Mouse (Mus musculus): Measurements from ENCODE around the gene Ccp110.

The Ccp110 gene

DNA sequence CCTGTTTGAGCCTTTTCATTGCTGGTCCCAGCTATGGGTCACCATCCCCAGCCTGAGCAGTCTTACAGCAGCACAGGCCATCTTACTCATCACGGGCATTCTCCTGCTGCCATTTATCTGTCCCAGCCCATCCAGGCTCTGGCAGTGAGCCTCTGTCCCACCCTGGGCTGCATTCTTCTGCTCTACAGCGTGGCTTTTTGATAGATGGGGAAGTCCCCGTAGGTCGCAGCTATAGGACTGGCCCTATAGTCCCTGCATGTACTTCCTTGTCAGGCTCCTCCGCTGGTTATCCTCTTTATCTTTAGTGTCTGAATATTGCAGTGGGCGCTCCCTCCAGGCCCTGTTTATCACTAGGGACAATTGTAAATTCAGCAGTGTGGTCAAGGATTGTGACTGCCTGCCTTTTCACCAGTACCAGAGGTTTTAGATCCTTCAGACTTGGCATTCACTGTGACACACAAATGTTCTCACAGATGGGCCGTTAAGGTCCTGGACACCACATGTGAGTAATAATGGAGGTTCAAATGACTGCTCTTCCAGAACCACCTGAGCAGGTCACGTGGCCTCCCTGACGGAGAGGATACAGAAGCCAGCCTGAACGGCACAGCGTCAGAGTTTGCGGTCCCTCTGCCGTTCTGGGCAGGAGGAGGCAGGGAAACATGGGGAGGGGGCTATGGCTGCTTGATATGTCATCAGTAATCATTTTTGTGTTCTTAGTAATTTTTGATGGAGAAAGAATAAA, 16.7 kb downstream of the Ccp110 start:
- DNase-seq (ENCODE audit: low read depth, low spot score), result no peak

- no peak for DNase-seq (ENCODE audit: low read depth, low spot score)
Measured at GRCm38 (mm10) chr7:118731781-118732180, 19.4 kb downstream of the Ccp110 start.

DNA sequence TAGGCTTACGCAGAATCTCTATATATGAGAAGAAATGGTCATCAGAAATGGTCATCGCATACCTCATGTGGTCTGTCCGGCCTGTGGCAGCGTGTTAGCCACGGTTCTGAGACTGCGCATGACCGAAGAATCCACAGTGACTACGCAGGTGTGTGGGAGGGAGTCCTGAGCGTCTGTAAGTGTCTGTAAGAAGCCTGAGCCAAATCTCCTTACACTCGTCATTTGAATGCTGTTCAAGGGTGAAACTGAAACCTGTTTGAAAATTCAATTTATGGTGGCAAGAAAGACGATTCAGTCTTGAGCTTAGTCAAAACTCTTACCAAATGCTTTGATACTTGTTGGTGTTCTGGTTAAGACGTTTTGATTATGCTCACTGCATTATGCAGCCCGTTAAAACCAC, 20.9 kb downstream of the Ccp110 start:
- DNase-seq (ENCODE audit: low read depth, low spot score), result no peak

DNA sequence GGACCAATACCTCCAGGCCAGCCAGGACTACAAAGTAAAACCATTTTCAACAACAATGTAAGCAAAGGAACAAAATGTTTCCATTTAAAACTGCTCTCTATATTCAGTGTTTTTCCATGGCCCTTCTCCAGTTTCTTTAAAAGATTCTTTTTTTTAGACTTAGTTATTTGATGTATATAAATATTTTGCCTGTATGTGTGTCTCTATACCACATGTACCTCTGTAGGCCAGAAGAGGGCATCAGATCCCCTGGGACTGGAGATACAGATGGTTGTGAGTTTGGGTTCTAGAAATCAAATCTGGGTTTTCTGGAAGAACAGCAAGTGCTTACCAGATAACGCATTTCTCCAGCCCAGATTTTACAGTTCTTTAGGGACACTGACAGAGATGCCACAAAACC, 26.4 kb downstream of the Ccp110 start:
- peak; percentile 18 for DNase-seq (ENCODE audit: low read depth, low spot score)

DNA sequence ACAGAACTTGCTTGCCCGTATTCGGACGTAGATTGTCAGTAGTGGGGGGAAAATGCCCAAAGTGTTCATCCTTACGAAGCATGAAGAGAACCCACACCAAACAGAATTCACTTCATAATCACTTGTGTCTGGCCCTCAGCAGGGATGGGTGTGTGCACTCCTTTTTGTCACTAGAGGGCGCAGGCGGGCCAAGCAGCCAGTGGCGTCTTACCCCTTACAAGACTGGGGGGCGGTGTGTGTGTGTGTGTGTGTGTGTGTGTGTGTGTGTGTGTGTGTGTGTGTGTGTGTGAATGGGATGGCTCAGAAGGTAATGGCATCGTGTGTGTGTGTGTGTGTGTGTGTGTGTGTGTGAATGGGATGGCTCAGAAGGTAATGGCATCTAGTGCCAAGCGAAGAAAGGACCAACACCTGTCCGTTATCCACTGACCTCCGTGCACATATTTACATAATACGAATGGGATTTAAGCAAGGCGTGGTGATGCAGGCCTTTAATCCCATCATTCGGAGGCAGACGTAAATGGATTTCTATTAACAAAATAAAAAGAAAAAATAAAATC, 27.7 kb downstream of the Ccp110 start, which contains the start of gene Vps35l:
TSS of gene Vps35l (plus strand) at position 252 of the 557 bp plus-strand sequence.
- peak; percentile 82 for DNase-seq (ENCODE audit: low read depth, low spot score)

DNA sequence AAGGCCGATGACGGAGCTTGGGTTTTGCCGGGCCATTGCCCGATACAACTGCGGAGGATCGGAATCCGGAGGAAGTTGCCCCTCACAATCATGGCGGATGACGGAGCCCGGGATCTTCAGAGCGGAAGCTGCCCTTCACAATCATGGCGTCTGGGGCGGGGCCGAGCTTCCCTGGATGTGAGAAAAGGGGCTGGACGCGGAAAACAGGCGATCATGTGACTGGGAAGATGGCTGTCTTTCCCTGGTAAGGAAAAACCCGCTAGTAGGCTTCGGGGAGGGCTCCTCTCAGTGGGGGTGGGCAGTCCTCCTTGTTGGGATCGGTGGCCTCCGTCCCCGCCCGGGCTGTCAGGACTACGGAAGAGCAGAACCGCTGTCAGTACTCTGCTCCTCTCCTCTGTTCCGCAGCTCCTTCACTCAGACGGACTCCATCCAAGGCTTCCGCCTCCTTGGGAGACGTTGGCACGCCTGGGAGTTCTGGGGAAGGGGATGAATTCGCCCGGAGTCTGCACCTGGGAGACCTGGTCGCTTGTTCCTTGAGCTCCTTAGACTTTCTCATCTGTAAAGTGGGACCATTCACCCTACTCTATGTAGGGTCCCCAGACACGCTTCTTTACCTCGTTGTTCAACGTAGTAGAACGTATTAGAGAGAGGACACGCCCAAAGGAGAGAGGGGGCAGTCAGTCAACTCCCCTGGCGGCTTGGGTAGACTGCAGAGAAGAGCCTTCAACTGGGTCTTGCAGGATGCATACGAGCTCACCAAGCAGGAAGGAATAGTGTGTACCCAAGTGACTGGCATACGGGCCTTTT, 28.4 kb downstream of the Ccp110 start:
- DNase-seq (ENCODE audit: low read depth, low spot score), result peak; percentile 97

- no peak for DNase-seq (ENCODE audit: low read depth, low spot score)
Measured at GRCm38 (mm10) chr7:118742278-118742677, 29.9 kb downstream of the Ccp110 start.

DNA sequence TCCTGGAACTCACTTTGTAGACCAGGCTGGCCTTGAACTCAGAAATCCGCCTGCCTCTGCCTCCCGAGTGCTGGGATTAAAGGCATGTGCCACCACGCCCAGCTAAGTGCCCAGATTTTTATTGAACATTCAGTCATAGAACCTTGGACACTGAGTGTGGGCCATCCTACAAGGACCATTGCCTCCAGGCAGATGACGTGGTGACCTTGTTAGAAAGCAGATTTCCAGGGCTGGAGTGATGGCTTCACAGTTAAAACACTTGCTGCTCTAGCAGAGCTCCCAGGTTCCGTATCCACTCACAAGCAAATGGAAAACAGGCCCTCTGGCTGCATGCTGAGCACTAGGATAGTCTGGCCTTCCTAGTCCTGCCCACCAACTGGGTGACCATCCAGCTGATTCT, 32.4 kb downstream of the Ccp110 start:
- no peak for DNase-seq (ENCODE audit: low read depth, low spot score)

- DNase-seq (ENCODE audit: low read depth, low spot score), result no peak
Measured at GRCm38 (mm10) chr7:118747891-118748672, 35.7 kb downstream of the Ccp110 start.

DNA sequence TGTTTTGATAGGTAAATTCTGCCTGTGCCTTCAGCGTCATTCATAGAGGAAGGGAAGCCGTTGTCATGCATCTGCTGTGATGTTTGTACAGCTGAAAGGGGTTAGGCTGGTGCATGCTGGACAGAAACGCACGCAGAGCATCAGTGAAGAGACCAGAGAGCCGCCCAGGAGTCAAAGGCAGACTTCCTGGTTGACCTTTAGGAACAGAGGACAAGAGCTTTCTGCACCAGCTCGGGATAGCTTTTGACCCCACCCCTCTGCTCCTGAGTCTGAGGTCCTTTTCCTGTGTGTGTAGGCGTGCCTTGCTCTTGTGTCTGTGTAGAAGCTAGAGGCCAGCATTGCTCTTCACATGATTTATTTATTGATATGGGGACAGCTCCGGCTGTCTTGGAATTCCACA, 37.4 kb downstream of the Ccp110 start:
- no peak for DNase-seq (ENCODE audit: low read depth, low spot score)

DNA sequence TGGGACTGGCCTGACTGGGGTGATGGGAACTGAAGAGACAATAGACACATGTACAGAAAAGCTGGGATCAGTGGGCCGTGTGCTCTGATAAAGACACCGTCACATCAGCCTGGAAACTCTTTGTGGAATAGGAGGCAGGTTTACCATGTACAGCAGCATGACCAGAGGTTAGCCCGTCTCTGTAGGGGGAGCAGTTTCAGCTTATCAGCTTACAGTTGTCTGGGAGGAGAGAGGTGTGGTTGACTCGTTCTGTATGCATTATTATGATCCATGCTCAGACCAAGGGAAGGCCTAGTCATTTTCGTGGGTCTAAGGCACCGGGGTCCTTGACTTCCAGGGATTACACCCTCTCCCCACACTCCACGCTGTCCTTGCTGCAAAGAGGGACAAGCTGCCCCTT, 39.3 kb downstream of the Ccp110 start:
- DNase-seq (ENCODE audit: low read depth, low spot score), result no peak

GRCm38 (mm10) chr7:118755756-118756155, 43.4 kb downstream of the Ccp110 start:
- DNase-seq (ENCODE audit: low read depth, low spot score), result no peak

GRCm38 (mm10) chr7:118756490-118757265, 44.3 kb downstream of the Ccp110 start:
- DNase-seq (ENCODE audit: low read depth, low spot score), result no peak

DNA sequence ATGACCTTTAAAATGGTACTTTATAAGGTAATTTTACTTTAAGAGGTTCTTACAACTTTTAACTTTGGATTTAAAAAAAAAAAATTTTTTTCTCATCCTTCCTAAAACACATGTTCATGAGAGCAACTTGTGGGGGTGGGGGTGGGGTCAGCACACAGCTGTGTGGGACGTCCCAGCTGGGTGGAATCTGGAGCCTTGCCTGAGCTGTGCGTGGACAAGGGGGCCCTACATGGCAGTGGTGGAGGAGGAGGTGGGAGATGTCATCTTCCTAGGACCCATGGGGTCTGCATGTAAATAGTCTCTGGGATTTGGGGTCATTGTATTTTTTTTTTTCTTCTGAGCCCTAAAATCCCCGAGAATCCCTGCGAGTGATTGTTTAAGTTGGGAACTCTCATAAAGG, 46.0 kb downstream of the Ccp110 start:
- no peak for DNase-seq (ENCODE audit: low read depth, low spot score)

DNA sequence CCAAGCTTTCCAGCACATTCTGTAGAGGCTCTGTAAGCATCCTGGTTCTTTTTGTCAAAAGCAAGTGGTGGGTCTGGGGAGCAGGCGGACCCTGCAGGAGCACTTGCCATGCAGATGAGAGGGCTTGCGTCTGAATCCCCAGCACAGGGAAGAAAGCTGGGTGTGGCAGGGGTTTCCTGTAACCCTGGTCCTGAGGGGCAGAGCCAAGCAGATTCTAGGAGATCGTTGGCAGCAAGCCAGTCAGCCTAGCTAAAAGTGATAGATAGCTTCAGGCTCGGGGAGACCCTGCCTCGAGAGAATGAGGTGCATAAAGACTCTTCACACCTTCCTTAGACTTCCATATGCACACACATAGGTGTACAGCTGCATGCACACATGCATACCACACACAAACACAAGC, 47.0 kb downstream of the Ccp110 start:
- no peak for DNase-seq (ENCODE audit: low read depth, low spot score)

GRCm38 (mm10) chr7:118763939-118764338, 51.6 kb downstream of the Ccp110 start:
- no peak for DNase-seq (ENCODE audit: low read depth, low spot score)

DNA sequence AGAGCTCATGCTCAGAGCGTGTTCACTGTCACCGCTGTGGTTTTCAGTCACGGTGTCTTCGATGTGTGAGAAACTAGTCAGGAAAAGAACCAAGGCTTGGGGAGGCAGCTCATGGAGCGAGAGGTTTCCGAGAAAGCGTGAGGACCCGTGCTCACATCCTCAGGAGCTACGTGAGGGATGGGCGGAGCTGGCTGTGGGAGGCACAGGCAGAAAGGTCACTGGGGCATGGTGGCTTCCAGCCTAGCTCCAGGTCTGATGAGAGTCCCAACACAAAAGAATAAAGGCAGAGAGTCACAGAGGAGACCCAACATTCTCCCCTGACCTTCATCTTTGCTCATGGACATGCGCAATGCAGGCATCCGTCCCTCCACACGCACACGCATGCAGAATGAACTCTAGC, 52.4 kb downstream of the Ccp110 start:
- no peak for DNase-seq (ENCODE audit: low read depth, low spot score)

- DNase-seq (ENCODE audit: low read depth, low spot score), result no peak
Measured at GRCm38 (mm10) chr7:118765604-118766003, 53.3 kb downstream of the Ccp110 start.

DNA sequence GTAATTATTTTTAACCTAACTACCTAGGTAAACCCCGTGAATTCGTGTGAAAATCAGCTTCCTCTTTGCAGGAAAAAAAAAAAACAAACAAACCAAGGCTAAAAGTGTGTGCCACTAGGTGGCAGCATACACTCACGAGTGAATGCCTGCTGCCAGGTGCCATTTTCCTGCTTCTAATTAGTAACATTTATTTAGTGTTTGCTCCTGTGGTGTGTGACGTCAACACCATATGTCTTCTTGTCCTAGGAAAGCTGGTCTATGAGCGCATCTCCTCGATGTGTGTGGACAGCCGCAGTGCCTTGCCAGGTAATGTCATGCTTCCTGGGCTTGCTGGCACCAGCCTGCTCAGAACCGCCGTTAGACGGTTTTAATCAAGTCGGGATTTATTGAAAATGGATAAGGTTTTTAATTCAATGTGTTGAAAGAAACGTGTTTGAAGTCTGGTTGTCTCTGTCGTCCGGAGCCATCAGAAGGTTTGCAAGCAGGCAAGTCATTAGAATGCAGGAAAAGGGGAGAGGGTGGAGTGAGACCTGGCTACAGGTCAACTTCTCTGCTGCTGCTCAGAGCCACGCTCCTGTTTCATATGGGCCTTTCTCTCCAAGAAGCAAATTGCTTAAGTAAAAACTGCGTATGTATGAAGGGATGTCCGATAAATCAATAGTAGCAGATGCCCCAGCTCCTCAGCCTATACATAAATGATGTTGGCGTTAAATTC, 53.9 kb downstream of the Ccp110 start:
- DNase-seq (ENCODE audit: low read depth, low spot score), result peak; percentile 75

DNA sequence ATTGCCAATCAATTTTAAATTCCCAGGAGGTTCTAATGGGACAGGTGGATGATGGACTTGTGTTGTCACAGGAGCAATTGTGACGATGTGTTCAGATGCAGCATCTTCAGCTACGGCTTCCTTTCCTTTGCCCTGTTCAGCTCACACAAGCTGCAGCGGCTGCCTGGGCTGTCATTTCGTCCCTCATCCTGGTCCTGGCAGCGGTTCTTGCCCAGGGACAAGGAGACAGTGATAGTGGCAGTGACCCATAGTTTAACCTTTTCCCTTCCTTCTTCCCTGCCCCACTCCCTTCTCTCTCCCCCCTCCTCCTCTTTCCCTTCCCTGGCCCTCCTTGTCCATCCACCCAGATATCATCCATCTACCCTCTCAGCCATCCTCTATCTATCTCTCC, 54.5 kb downstream of the Ccp110 start:
- no peak for DNase-seq (ENCODE audit: low read depth, low spot score)
